In the genomic region with DNA sequence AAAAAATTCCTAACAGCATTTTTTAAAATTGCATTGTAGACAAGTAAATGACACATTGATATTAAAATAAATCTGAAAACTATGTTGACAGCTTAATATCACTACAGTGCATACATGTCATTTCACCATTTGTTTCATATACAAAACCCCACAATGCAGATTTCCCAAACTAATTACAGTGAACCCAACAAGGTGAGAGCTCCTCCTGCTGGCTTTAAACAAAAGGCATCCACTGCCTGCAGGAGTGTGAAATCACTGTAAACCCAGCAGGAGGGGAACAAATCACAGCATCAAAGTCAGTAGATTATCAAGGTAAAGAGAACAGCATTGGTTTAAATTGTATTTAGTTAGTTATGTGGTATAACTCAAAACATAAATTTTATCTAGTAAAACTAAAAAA, we compare ENCODE assay signal across 9 mouse cellular contexts.
A peak's percentile ranks its signal among the peaks of the same experiment; 100 is the strongest.
DNase-seq lines count a peak whose midpoint lies in the region; ATAC-seq lines count a peak whose summit lies in the region.
"Had no signal": no experiment of that assay in that cellular context is flagged by ENCODE, and none has a peak within 500 bp of the region (broad histone marks: within the 10 kb centered on the region; RNA-seq: fewer than 3 reads in every experiment).

No protein-coding gene starts in this region.

- H3K36me3 ChIP-seq in hindbrain, embryonic 14.5 days (replicated peaks; ENCODE audit: control insufficient read depth, insufficient read depth) = no peaks in the 10 kb centered on the region
- H3K36me3 ChIP-seq: limb, embryonic 12.5 days had no signal

- H3K9me3 ChIP-seq in hindbrain, embryonic 14.5 days (ENCODE audit: control insufficient read depth, low read length) = no peaks in the 10 kb centered on the region
- H3K9me3 ChIP-seq: limb, embryonic 12.5 days had no signal

- H3K4me2 ChIP-seq in hindbrain, embryonic 14.5 days (replicated peaks) = no peak overlapping the region
- H3K4me2 ChIP-seq: limb, embryonic 12.5 days had no signal

- ATAC-seq in hindbrain, embryonic 14.5 days (ENCODE audit: low FRiP score) = peak; percentile 69; the same call in 1 of the 2 replicates

- DNase-seq in heart, postnatal 4 days = peak; percentile 13
- no peak for DNase-seq in heart, adult 18-20 months
- DNase-seq in 3T3-L1 (ENCODE audit: low read depth, low spot score) = peak; percentile 29
- peak; percentile 5 for DNase-seq in adipocyte (ENCODE audit: low spot score)
- DNase-seq in hindbrain, embryonic 14.5 days (ENCODE audit: low spot score) = peak; percentile 70
- no peak for DNase-seq in T-cell, adult 2 months (ENCODE audit: low spot score)
- no peak for DNase-seq in MN1 (ENCODE audit: low spot score)
- no peak for DNase-seq in spleen, postnatal 36 days (ENCODE audit: low spot score in 2 of 2)

- no peak overlapping the region for H3K9ac ChIP-seq in hindbrain, embryonic 14.5 days
- H3K9ac ChIP-seq: limb, embryonic 12.5 days had no signal

- no peaks in the 10 kb centered on the region for H3K27me3 ChIP-seq in hindbrain, embryonic 14.5 days (ENCODE audit: control insufficient read depth, insufficient read depth, low read length)
- H3K27me3 ChIP-seq: limb, embryonic 12.5 days had no signal

- H3K4me3 ChIP-seq in hindbrain, embryonic 14.5 days (replicated peaks; ENCODE audit: low read length) = no peak overlapping the region
- H3K4me3 ChIP-seq: limb, embryonic 12.5 days had no signal

- H3K4me1 ChIP-seq in hindbrain, embryonic 14.5 days (replicated peaks; ENCODE audit: control insufficient read depth, insufficient read depth, low read length) = no peaks in the 10 kb centered on the region
- H3K4me1 ChIP-seq: limb, embryonic 12.5 days had no signal

- H3K27ac ChIP-seq in hindbrain, embryonic 14.5 days = no peak overlapping the region
- H3K27ac ChIP-seq: limb, embryonic 12.5 days had no signal

Comparison
In these comparisons a context has a peak if more than half of its experiments do, and no peak if none do; other contexts are left out.
1. DNase-seq: peak in heart, postnatal 4 days (single experiment), 3T3-L1 (single experiment), adipocyte (single experiment) and hindbrain, embryonic 14.5 days (single experiment); none in heart, adult 18-20 months (0 of 2), T-cell, adult 2 months (single experiment), MN1 (single experiment) and spleen, postnatal 36 days (0 of 2).